10 mouse cellular contexts compared by ENCODE assay signal in genomic region chr15:40167276-40168139, GRCm38 (mm10). TPM values are rescaled to one million over a fixed set of nuclear protein-coding genes. Genes with fewer than 3 reads are reported as not detected.
DNase-seq lines count a peak whose midpoint lies in the region; ATAC-seq and TF ChIP-seq lines count a peak whose summit lies in the region.
"Had no signal": no experiment of that assay in that cellular context is flagged by ENCODE, and none has a peak within 500 bp of the region (broad histone marks: within the 10 kb centered on the region; RNA-seq: fewer than 3 reads in every experiment).

No protein-coding gene starts in this region.

- H3K4me1 ChIP-seq in heart, postnatal 0 days (ENCODE audit: control insufficient read depth, insufficient read depth): no peaks in the 10 kb centered on the region
- peaks cover 7% of the 10 kb centered on the region; the same call in 1 of the 2 replicates for H3K4me1 ChIP-seq in stomach, embryonic 14.5 days (ENCODE audit: control insufficient read depth, insufficient read depth, low read length)
- H3K4me1 ChIP-seq: liver, embryonic 15.5 days had no signal

- peak overlapping the region; percentile 23 for H3K4me3 ChIP-seq in heart, postnatal 0 days (ENCODE audit: low read depth, low read length)
- no peak overlapping the region for H3K4me3 ChIP-seq in stomach, embryonic 14.5 days (ENCODE audit: low read depth, low read length)
- H3K4me3 ChIP-seq: liver, embryonic 15.5 days had no signal

- peak; percentile 17 for DNase-seq in embryo, embryonic 10.5 days (ENCODE audit: low spot score)
- DNase-seq in embryo, embryonic 10 days (ENCODE audit: low spot score): no peak
- peak; percentile 58 for DNase-seq in cerebellum, adult 9-10 months
- peak; percentile 11 for DNase-seq in heart, postnatal 0 days (ENCODE audit: low spot score)
- DNase-seq in kidney, postnatal 4 days: peak; percentile 48 to 53
- DNase-seq in left cerebral cortex, postnatal 36 days (ENCODE audit: low spot score in 2 of 2): no peak
- no peak for DNase-seq in gastrocnemius, adult 18-20 months (ENCODE audit: low spot score)

- intact Hi-C loops in left cerebral cortex, postnatal 36 days (cut with DNase I): loop anchor here (2.0 kb wide), 2 partner anchors 861 to 911 kb away; no protein-coding TSS in a partner anchor

- peak; percentile 30; the same call in 1 of the 2 replicates for ATAC-seq in heart, postnatal 0 days (ENCODE audit: insufficient read depth, low read depth)
- no peak for ATAC-seq in stomach, embryonic 14.5 days (ENCODE audit: insufficient number of reproducible peaks, insufficient read depth, low FRiP score, low read depth)

- peak overlapping the region; percentile 53 for H3K4me2 ChIP-seq in heart, postnatal 0 days (ENCODE audit: low read depth, low read length)
- peak overlapping the region; percentile 26 for H3K4me2 ChIP-seq in stomach, embryonic 14.5 days (replicated peaks; ENCODE audit: low read depth, low read length)
- H3K4me2 ChIP-seq: liver, embryonic 15.5 days had no signal

- no peak for TF ChIP-seq EP300 in heart, postnatal 0 days (IDR thresholded peaks at IDR 0.05; ENCODE audit: low read depth)

- H3K9me3 ChIP-seq in heart, postnatal 0 days (replicated peaks; ENCODE audit: control insufficient read depth, low read length): no peaks in the 10 kb centered on the region
- no peaks in the 10 kb centered on the region for H3K9me3 ChIP-seq in stomach, embryonic 14.5 days (ENCODE audit: control insufficient read depth, low read depth, low read length)
- H3K9me3 ChIP-seq: liver, embryonic 15.5 days had no signal

- no peak overlapping the region for H3K27ac ChIP-seq in heart, postnatal 0 days (ENCODE audit: low read depth)
- H3K27ac ChIP-seq in stomach, embryonic 14.5 days (ENCODE audit: low read length): no peak overlapping the region; the same call in 1 of the 2 replicates
- H3K27ac ChIP-seq: liver, embryonic 15.5 days had no signal

- H3K36me3 ChIP-seq in heart, postnatal 0 days (replicated peaks; ENCODE audit: control insufficient read depth, insufficient read depth, low read length): no peaks in the 10 kb centered on the region
- no peaks in the 10 kb centered on the region for H3K36me3 ChIP-seq in stomach, embryonic 14.5 days (ENCODE audit: control insufficient read depth, insufficient read depth, low read length)
- H3K36me3 ChIP-seq: liver, embryonic 15.5 days had no signal

- 51% methylated on average over 26 of the region's 26 CpGs for WGBS in heart, postnatal 0 days
- 64% methylated on average over 26 of the region's 26 CpGs for WGBS in stomach, embryonic 14.5 days

- no peak overlapping the region for H3K9ac ChIP-seq in heart, postnatal 0 days (replicated peaks; ENCODE audit: low read depth, low read length)
- H3K9ac ChIP-seq in stomach, embryonic 14.5 days (replicated peaks; ENCODE audit: low read depth, low read length): no peak overlapping the region
- H3K9ac ChIP-seq: liver, embryonic 15.5 days had no signal

- no peaks in the 10 kb centered on the region for H3K27me3 ChIP-seq in heart, postnatal 0 days (ENCODE audit: control insufficient read depth, insufficient read depth, low read length)
- no peaks in the 10 kb centered on the region for H3K27me3 ChIP-seq in stomach, embryonic 14.5 days (ENCODE audit: control insufficient read depth, insufficient read depth, low read length)
- H3K27me3 ChIP-seq: liver, embryonic 15.5 days had no signal

- TF ChIP-seq CTCF in heart, postnatal 0 days (IDR thresholded peaks at IDR 0.05; ENCODE audit: low read depth): no peak

RNA-seq across cellular contexts. Expression of gene 9330182O14Rik, which starts 33.3 kb away (rescaled TPM):
- total RNA-seq in heart, postnatal 0 days (2014; rRNA removed; ENCODE audit: low replicate concordance): not detected in 2 replicates
- polyA plus RNA-seq in heart, postnatal 0 days (2015; fragmentation: Nextera tagmentation; extraction: Ambion mirVana): not detected in 2 replicates
- not detected in 2 replicates for polyA plus RNA-seq in stomach, embryonic 14.5 days (2014; fragmentation: Nextera tagmentation; extraction: Ambion mirVana)
- total RNA-seq in left cerebral cortex, postnatal 36 days (2021): not detected
- total RNA-seq in gastrocnemius, adult 18-20 months (2021): not detected
- polyA plus RNA-seq: C2C12; liver, embryonic 15.5 days had no signal

Comparison
In these comparisons a context has a peak if more than half of its experiments do, and no peak if none do; other contexts are left out.
1. DNase-seq: peak in embryo, embryonic 10.5 days (single experiment), cerebellum, adult 9-10 months (single experiment), heart, postnatal 0 days (single experiment) and kidney, postnatal 4 days (2 of 2); none in embryo, embryonic 10 days (single experiment), left cerebral cortex, postnatal 36 days (0 of 2) and gastrocnemius, adult 18-20 months (single experiment).